Mouse (Mus musculus) olfactory bulb, adult 2 months (tissue): ENCODE measurements around the gene Amn1.

ENCODE experiments used
- CTCF ChIP-seq: fragments of 200-500 bp; IDR thresholded peaks from 2 replicates; pipeline ENCODE4 v1.5.1; 2012; ENCODE audit warnings: low read depth, mild to moderate bottlenecking, low read length, moderate library complexity; ENCODE audit not compliant: insufficient read depth
- POLR2A ChIP-seq: fragments of 200-500 bp; IDR thresholded peaks from 2 replicates; pipeline ENCODE4 v1.6.1; 2012; ENCODE audit warnings: mild to moderate bottlenecking, low read depth, low read length, moderate library complexity; ENCODE audit not compliant: insufficient read depth

GRCm38 (mm10) chr6:149236807-149237206 lies 48.3 kb upstream of the Amn1 start:
- TF ChIP-seq POLR2A (no peak), CTCF (no peak)
